Mouse (Mus musculus): ENCODE results near the gene 7420426K07Rik. TPM values are rescaled to one million over a fixed set of nuclear protein-coding genes. Genes with fewer than 3 reads are reported as not detected.

Gene 7420426K07Rik
- total RNA-seq (2021) = not detected in 2 replicates
- long read RNA-seq, experiment 1 = 0 reads
- long read RNA-seq, experiment 2 = 0 reads

GRCm38 (mm10) chr9:98902819-98903218 is at the start of gene 7420426K07Rik:
TSS of gene 7420426K07Rik (plus strand) at chr9:98903119.
- no peak for DNase-seq

- no peak for DNase-seq
Observed at GRCm38 (mm10) chr9:98856210-98856609, 46.7 kb upstream of the 7420426K07Rik start, which contains the start of gene Prr23a2. TSS of gene Prr23a2 (plus strand) at chr9:98856494.

GRCm38 (mm10) chr9:98863463-98863862 is 39.5 kb upstream of the 7420426K07Rik start:
- peak; percentile 8 for DNase-seq

- DNase-seq = no peak
Observed at GRCm38 (mm10) chr9:98864571-98864970, 38.3 kb upstream of the 7420426K07Rik start, which contains the start of gene Prr23a3. TSS of gene Prr23a3 (plus strand) at chr9:98864767.

- DNase-seq = no peak
Observed at GRCm38 (mm10) chr9:98901486-98901885, 1.4 kb upstream of the 7420426K07Rik start.

- no peak for DNase-seq
Observed at GRCm38 (mm10) chr9:98920629-98921523, 18.0 kb downstream of the 7420426K07Rik start.

GRCm38 (mm10) chr9:98923119-98923518 is 20.2 kb downstream of the 7420426K07Rik start:
- DNase-seq = no peak

- DNase-seq = no peak
Observed at GRCm38 (mm10) chr9:98924183-98924582, 21.3 kb downstream of the 7420426K07Rik start.

GRCm38 (mm10) chr9:98929496-98929895 is 26.6 kb downstream of the 7420426K07Rik start:
- DNase-seq = no peak

GRCm38 (mm10) chr9:98932931-98933330 is 30.0 kb downstream of the 7420426K07Rik start:
- DNase-seq = no peak

GRCm38 (mm10) chr9:98935190-98935909 is 32.4 kb downstream of the 7420426K07Rik start:
- no peak for DNase-seq

GRCm38 (mm10) chr9:98939290-98939689 is 36.4 kb downstream of the 7420426K07Rik start:
- DNase-seq = peak; percentile 45

GRCm38 (mm10) chr9:98952171-98953050 is 49.5 kb downstream of the 7420426K07Rik start:
- no peak for DNase-seq

GRCm38 (mm10) chr9:98953291-98953690 is 50.4 kb downstream of the 7420426K07Rik start:
- no peak for DNase-seq

- no peak for DNase-seq
Observed at GRCm38 (mm10) chr9:98953830-98954229, 50.9 kb downstream of the 7420426K07Rik start.

Other genes starting within 250 kb of the 7420426K07Rik start
- gene Prr23a1, start 60.6 kb upstream of the 7420426K07Rik start, total RNA-seq (2021) = not detected in 2 replicates
- not detected in 2 replicates for gene Prr23a2, start 46.6 kb upstream of the 7420426K07Rik start, total RNA-seq (2021)
- gene Prr23a3, start 38.4 kb upstream of the 7420426K07Rik start, total RNA-seq (2021) = not detected in 2 replicates
- not detected in 2 replicates for gene Foxl2, start 52.2 kb downstream of the 7420426K07Rik start, total RNA-seq (2021)
- gene Faim, start 83.3 kb downstream of the 7420426K07Rik start, total RNA-seq (2021) = 27.8 and 31.9 TPM in 2 replicates
- not detected in 2 replicates for gene Gm1123, start 132.6 kb downstream of the 7420426K07Rik start, total RNA-seq (2021)
- 12.1 and 12.2 TPM in 2 replicates for gene Pik3cb, start 237.5 kb downstream of the 7420426K07Rik start, total RNA-seq (2021)

Data from adrenal gland, postnatal 14 days (tissue).